Mouse (Mus musculus) heart, postnatal 0 days (tissue): Measurements from ENCODE around the gene Psmg4.

Experiments used
- CTCF ChIP-seq: IDR thresholded peaks from 2 replicates; pipeline ENCODE4 v1.5.1; 2016; ENCODE audit warnings: antibody characterized with exemption, control low read depth, low read depth
- EP300 ChIP-seq: IDR thresholded peaks from 2 replicates; pipeline ENCODE4 v1.6.1; 2016; ENCODE audit warnings: antibody characterized with exemption, low read depth

- no peak for TF ChIP-seq EP300
- no peak for TF ChIP-seq CTCF
These were observed 2.8 kb upstream of the Psmg4 start for GRCm38 (mm10) chr13:34159926-34160325.
